Mouse (Mus musculus) MN1 (cell line): ENCODE data around the gene Cartpt.
A peak's percentile ranks its signal among the peaks of the same experiment; 100 is the strongest.
"Not testable (repeated sequence)": the region's sequence is repeated elsewhere in the genome, so short reads cannot be mapped to it uniquely, and the experiment has no call there.

Experiments
- DNase-seq: peaks from one replicate; pipeline ENCODE4 v3.0.0-alpha.2; 2016; ENCODE audit warnings: low spot score

The Cartpt gene

DNA sequence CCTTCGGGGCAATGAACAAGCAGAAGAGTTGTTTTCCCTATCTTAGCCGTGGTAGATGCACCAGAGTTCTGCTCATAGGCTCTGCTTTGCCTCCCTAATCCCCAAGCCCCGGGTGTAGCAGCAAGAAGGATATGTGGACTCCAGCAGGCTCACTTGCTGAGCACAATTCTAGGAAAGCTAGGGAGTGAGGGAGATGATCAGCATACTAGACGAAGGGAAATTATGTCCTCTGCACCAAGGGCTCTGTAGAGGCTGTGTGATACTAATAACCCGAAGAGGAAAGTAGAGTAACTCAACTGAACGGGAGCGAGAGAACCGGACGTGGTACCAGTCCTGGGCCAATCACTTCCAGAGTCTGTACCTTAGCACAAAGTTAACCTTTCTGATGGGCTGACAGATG, at the start of gene Cartpt:
Gene Cartpt (minus strand): TSS at position 127 of the 400 bp plus-strand sequence.
- DNase-seq, result no peak

DNA sequence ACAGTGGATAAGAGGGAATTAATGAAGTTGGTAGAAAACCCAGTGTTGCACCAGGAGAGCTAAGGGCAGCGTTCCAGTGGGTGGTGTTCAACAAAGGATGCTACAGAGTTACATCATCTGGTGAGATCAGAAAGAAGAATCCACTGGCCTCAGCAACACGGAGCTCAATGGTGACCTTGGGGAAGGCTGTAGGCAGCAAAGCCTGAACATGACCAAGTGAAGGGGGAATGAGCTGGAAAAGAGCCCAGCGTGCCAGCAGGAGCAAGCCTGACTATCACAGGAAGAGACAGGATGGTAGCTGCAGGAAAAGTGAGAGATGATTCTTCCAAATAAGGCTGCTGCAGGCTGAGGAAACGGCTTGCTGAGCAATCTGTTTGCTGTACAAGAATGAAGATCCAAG, 46.5 kb upstream of the Cartpt start:
- no peak for DNase-seq

DNA sequence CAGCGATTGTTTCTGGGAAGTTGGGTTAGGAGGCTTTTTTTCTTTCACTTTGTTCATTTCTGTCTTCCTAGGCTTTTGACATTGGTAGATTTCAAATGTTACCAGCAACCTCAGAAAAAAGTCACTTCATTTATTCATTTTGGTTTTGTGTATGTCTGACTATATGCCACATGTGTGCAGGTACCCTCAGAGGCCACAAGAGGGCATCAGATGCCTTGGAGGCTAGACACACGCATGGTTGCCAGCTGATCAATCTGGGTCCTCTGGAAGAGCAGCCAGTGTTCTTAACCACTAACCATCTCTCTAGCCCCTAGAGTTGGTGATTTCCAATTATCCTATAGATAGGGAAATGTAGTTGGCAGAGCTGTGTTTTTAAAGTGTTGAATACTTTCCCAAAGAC, 42.6 kb upstream of the Cartpt start:
- DNase-seq, result no peak

GRCm38 (mm10) chr13:99940601-99941000, 39.7 kb upstream of the Cartpt start:
- peak; percentile 88 for DNase-seq

DNA sequence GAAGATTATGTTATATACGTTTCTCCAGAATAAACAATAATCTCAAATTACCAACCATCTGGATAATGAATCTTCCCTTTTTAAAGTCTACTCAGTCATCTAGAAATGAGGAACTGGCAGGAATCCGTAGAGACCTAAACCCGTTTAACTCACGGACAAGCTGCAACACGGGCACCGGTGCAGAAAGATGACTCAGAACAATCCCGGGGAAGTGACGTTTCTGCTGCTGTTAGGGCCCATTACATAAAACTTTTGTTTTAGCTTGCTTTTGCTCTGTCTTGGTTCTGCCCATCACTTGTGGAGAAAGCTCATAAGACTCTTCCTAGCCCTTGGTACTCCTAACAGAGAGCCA, 38.4 kb upstream of the Cartpt start:
- no peak for DNase-seq

GRCm38 (mm10) chr13:99938606-99939319, 37.9 kb upstream of the Cartpt start:
- DNase-seq, result no peak

GRCm38 (mm10) chr13:99937741-99938140, 36.9 kb upstream of the Cartpt start:
- DNase-seq, result peak; percentile 29

DNA sequence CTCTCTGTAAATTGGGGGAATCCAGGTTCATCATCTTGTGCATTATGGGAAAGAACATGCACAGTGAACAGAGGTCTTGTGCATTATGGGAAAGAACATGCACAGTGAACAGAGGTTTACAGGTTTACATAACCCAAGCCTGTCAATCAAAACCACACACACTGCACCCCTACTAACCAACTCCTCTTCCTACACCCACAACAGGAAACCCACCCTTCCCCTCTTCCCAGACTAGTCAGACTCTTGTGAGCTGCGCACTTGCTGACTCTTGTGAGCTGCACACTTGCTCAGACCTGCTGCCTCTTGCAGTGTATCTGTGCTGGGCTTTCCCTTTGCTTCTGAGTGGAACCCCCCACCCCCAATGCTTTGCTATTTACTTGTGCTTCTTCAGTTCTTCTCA, 31.5 kb upstream of the Cartpt start:
- DNase-seq, result no peak

DNA sequence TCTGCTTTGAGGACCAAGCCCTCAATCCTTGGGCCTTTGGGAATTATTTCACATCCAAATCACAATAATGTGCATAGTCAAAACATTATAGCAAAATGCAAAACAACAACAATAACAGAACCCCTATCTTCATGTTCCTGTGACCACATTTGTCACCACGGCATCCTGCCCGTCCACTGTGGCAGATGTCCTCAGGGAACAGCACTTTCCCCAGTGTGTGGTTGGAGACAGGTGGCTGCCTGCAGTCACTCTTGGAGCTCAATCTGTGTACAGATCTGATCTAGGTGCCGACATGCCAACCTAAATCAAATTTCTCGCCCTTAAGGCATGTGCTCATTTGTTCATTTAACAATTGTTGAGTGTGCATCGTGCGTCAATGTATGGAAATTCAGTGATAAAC, 30.6 kb upstream of the Cartpt start:
- DNase-seq, result no peak

- no peak for DNase-seq
These were observed 25.4 kb upstream of the Cartpt start for GRCm38 (mm10) chr13:99926249-99926648.

DNA sequence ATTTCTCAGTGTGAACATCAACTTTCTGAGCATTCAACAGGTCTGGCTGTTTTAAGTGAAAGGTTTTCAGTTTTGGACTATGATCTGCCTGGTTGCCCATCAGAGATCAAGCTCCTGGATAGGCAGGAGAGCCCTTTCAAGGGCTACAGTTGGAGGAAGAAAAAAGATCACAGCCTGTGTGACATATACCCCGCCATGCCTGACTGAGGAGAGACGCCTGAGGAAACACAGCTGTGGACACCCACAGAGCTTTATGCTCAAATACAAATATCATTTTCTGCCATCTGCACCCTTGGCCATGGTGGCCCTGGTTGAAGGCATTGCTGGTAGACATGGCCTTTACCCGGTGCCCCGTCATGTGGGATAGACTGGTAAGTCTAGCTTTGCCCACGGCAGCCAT, 14.7 kb upstream of the Cartpt start:
- no peak for DNase-seq

GRCm38 (mm10) chr13:99900557-99900892, 366 bp downstream of the Cartpt start:
- no peak for DNase-seq

GRCm38 (mm10) chr13:99899670-99900556, 978 bp downstream of the Cartpt start:
- no peak for DNase-seq

DNA sequence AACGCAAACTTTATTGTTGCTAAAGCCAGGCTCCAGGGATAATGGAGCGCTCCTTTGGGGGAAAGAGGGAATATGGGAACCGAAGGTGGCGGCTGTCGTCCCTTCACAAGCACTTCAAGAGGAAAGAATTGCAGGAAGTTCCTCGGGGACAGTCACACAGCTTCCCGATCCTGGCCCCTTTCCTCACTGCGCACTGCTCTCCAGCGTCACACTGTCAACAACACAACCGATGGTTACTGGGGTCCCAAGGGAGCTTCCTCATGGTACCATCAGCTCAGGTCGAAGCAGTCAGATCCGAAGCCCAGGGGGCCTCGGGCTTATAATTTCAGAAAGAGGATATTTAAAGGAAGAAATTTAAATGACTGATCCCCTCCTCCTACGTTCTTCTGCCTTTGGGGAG, 2.1 kb downstream of the Cartpt start:
- no peak for DNase-seq

DNA sequence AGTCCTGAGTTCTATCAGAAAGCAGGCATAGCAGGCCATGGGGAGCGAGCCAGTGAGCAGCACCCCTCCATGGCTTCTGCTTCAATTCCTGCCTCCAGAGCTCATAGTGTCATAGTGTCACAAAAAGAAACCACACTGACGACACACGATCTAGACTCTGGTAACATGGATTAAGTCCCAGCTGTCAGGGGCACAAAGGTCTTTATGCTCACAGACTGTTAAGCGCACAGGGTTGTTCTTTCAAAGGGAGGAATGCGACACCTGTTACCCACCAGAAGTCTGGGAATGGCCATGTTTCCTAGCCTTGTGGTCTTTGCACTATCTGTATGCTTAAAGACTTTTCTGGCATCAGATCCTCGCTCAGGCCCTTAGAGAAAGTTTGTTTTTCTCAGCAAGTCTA, 15.3 kb downstream of the Cartpt start:
- DNase-seq, result no peak

DNA sequence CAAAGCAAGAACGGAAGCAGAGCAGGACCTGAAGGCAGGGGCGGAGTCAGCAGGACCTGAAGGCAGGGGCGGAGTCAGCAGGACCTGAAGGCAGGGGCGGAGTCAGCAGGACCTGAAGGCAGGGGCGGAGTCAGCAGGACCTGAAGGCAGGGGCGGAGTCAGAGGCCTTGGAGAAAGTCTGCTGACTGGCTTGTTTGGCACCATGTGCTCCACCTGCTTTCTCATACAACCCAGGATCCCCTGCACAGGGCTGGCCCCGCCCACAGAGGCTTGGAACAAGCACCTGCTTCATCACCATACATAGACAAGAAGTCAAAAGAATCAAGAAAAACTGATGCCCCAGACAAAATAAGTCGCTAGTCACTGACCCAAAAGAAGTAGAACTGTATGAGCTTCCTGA, 19.1 kb downstream of the Cartpt start:
- not testable (repeated sequence) for DNase-seq

DNA sequence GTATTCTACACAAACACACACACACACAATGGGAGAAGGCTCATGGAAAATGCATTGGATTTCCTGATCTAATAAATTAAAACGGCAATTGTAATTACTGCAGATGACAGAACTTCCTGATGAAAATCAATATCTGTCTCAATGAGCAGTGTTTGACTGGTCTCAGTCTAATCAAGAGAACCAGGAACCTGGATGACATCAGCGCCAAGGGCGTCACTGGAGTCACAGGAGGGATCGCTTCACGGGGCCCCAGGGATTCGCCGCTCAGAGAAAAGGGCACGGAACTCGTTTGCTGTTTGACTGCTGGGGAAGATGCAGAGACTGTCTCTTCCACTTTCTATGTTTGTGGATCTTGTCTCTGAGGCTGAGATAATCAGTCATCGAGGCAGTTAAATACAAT, 21.2 kb downstream of the Cartpt start:
- peak; percentile 31 for DNase-seq

- DNase-seq, result no peak
These were observed 28.8 kb downstream of the Cartpt start for GRCm38 (mm10) chr13:99872059-99872458.

GRCm38 (mm10) chr13:99868438-99868837, 32.5 kb downstream of the Cartpt start:
- no peak for DNase-seq

- no peak for DNase-seq
These were observed 36.6 kb downstream of the Cartpt start for GRCm38 (mm10) chr13:99864331-99864730.

GRCm38 (mm10) chr13:99860670-99861069, 40.2 kb downstream of the Cartpt start:
- no peak for DNase-seq

- DNase-seq, result peak; percentile 72
These were observed 41.8 kb downstream of the Cartpt start for GRCm38 (mm10) chr13:99859082-99859481.

DNA sequence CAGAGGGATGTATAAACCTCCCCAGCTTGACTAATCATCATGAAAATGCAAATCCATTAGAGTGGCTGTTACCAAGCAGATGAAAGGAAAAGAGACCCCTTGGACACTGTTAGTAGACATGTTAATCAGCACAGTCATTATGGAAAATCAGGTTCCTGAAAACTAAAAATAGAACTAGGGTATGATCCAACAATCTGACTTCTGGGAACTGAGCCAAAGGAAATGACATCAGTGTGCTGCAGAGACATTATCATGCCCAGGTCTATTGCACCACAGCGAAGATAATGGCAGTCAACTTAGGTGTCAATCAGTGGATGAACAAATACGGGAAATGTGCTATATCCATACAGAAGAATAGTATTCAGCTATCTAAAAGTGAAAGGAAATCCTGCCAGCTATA, 43.0 kb downstream of the Cartpt start:
- peak; percentile 65 for DNase-seq

DNA sequence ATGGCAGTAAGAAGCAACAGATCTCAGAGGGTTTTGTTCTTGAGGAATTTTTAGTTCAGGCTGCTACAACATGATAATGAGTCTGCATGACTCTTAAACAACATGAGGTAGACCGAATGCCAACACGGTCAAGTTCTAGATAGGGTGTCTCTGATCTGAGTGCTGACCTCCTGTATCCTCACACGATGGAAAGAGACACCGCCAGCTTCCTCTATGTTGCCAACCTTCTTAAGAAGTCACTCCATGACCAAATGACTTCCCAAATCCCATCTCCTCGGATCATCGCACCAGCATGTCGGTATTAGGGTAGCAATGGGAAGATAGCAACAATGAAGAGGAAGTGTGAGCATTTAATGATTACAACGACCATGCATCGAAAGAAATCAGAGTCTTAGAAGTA, 43.6 kb downstream of the Cartpt start:
- DNase-seq, result no peak
